Mouse (Mus musculus): ENCODE data around the gene Trim8.

- no peak for TF ChIP-seq CTCF (IDR thresholded peaks at IDR 0.05; ENCODE audit: low read depth)
- TF ChIP-seq EP300 (IDR thresholded peaks at IDR 0.05; ENCODE audit: low read depth): peak; percentile 76
These were observed 42.2 kb upstream of the Trim8 start for GRCm38 (mm10) chr19:46459256-46459655.

Measured in liver, postnatal 0 days (tissue).